Mouse (Mus musculus) neural tube, embryonic 12.5 days (tissue): ENCODE results near the gene Rhd. TPM values are rescaled to one million over a fixed set of nuclear protein-coding genes. Genes with fewer than 3 reads are reported as not detected.

ENCODE experiments used
- ATAC-seq: fragments of 200-750 bp; cut with Nextera tagmentation; 2 replicates; pipeline ENCODE4 v1.8.0; 2017; ENCODE audit warnings: low read depth, mild to moderate bottlenecking, moderate TSS enrichment, moderate library complexity; ENCODE audit not compliant: low FRiP score
- H3K27ac ChIP-seq: fragments of 300-500 bp; sonication (generic); 2 replicates; pipeline ENCODE4 v1.5.1; 2016
- H3K27me3 ChIP-seq: fragments of 300-500 bp; sonication (generic); replicated peaks from 2 replicates; pipeline ENCODE4 v1.6.1; 2016; ENCODE audit warnings: mild to moderate bottlenecking
- H3K36me3 ChIP-seq: fragments of 300-500 bp; sonication (generic); 2 replicates; pipeline ENCODE4 v1.6.1; 2016; ENCODE audit warnings: mild to moderate bottlenecking
- H3K4me1 ChIP-seq: fragments of 300-500 bp; sonication (generic); 2 replicates; pipeline ENCODE4 v1.6.1; 2016
- H3K4me2 ChIP-seq: fragments of 300-500 bp; sonication (generic); replicated peaks from 2 replicates; pipeline ENCODE4 v1.6.1; 2016; ENCODE audit warnings: mild to moderate bottlenecking
- H3K4me3 ChIP-seq: fragments of 300-500 bp; sonication (generic); 2 replicates; pipeline ENCODE4 v1.5.1; 2016
- H3K9ac ChIP-seq: fragments of 300-500 bp; sonication (generic); 2 replicates; pipeline ENCODE4 v1.6.1; 2016; ENCODE audit warnings: mild to moderate bottlenecking
- H3K9me3 ChIP-seq: fragments of 300-500 bp; sonication (generic); 2 replicates; pipeline ENCODE4 v1.6.1; 2016; ENCODE audit warnings: mild to moderate bottlenecking
- whole genome bisulfite sequencing: fragments of 180-500 bp; shearing (Covaris S2); methylation state at CpG from one replicate; pipeline ENCODE4 v1.1.7; 2016; 5-methylcytosine and 5-hydroxymethylcytosine counted together
- polyA plus RNA-seq: library from polyadenylated mRNA; unstranded; fragments of >200 nt; fragmentation: Nextera tagmentation; extraction: Ambion mirVana; gene quantifications from 2 replicates; pipeline ENCODE4 v1.2.1, GENCODE M21; 2016

The Rhd gene
- polyA plus RNA-seq, 1 experiment from 2014 or later: 6.7 TPM

DNA sequence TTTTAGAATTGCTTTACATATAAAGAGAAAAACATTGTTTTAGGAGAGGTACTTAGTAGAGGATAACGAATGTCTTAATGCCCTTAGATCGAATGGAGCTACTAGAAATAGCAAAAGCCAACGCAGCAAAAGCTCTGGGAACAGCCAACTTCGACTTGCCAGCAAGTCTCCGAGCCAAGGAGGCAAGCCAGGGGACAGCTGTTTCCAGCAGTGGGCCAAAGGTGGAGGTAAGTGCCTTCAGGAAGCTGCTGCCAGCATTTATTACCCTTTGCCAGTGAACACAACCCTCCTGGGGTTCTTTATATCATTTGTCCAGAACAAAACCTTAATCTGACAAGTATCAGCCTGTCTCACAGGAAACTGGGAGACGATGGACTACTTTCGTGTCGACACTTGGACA is 60.9 kb downstream of the Rhd start:
- peaks cover 33% of the 10 kb centered on the region for H3K36me3 ChIP-seq
- peak overlapping the region; percentile 40; the same call in 1 of the 2 replicates for H3K9ac ChIP-seq
- ATAC-seq: no peak
- WGBS: 87% methylated on average over 8 of the region's 8 CpGs
- 0 out of 2 replicates have a peak overlapping the region, but pooled peaks have one; percentile 18 for H3K4me3 ChIP-seq
- no peaks in the 10 kb centered on the region for H3K9me3 ChIP-seq
- no peaks in the 10 kb centered on the region for H3K27me3 ChIP-seq
- peaks cover 21% of the 10 kb centered on the region for H3K4me1 ChIP-seq
- peak overlapping the region; percentile 92 for H3K4me2 ChIP-seq
- no peak overlapping the region for H3K27ac ChIP-seq

DNA sequence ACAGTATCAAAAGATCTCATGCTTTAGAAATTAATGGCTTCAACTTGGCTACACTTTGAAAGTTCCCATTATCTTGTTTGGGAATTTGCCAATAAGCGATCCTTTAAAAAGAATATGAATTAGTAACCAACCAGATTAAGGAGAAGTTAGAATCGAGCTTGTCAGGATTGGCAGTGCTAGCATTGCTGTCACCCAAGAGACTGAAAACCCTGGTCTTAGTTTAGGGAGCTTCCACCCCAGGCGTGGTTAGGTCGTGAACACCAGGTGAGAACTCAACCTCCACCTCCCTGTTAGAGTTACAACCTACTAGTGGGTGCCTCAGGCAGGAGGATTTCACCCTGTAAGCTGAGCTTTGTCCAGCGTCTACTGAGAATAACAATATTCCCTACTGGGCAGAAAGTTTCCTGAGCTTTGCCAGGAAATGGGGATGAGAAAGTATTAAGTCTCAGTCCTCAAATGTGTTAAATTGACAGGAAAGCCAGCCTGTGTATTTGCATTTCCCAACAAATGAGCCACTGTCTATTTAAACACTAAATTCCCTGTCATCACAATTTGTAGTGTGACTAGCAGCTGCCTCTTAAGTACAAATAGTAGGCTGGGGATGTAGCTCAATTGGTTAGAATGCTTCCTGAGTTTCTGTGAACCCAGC is 63.6 kb downstream of the Rhd start:
- Histone ChIP-seq H3K27me3 (no peaks in the 10 kb centered on the region), H3K4me2 (no peak overlapping the region), H3K27ac (no peak overlapping the region), H3K36me3 (peaks cover 41% of the 10 kb centered on the region), H3K9ac (no peak overlapping the region), H3K4me3 (no peak overlapping the region), H3K4me1 (peaks cover 27% of the 10 kb centered on the region), H3K9me3 (no peaks in the 10 kb centered on the region)
- ATAC-seq: no peak
- 80% methylated on average over 5 of the region's 5 CpGs for WGBS

DNA sequence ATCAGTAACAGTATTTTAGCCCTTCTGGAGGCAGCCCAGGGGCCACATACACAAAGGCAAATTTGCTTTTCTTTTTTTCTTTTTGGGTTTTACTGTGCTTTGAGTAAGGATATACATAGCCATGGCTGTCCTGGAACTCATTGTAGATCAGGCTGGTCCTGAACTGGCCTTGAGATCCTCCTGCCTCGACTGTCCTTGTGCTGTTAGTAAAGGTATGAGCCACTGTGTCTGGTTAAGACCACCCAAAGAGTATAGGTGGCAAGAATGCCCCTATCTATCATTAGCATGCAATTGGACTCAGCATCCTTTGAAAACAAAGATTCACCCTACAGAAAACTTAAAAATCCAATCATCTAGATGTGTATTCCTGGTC is 64.1 kb downstream of the Rhd start:
- Histone ChIP-seq H3K27me3 (no peaks in the 10 kb centered on the region), H3K4me2 (no peak overlapping the region), H3K9ac (no peak overlapping the region), H3K4me3 (no peak overlapping the region), H3K36me3 (peaks cover 45% of the 10 kb centered on the region), H3K9me3 (no peaks in the 10 kb centered on the region), H3K27ac (no peak overlapping the region), H3K4me1 (peaks cover 27% of the 10 kb centered on the region)
- no peak for ATAC-seq
- 91% methylated on average over 1 of the region's 1 CpGs for WGBS

DNA sequence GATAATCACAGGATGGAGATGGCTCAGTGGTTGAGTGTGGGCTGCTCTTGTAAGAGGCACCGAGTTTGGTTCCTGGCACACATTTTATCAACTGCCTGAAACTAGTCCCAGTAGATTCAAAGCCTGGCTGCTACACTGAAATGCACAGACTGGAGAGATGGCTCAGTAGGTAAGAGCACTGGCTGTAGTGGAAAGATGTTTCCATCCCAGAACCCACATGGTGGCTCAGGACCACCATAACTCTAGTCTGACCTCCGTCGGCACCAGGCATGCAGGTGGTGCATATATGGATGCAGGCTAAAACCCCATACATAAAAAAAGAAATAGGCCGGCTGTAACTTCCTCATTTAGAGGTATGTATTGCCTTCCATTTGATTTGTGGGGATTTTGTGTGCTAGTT is 65.2 kb downstream of the Rhd start:
- Histone ChIP-seq H3K9ac (no peak overlapping the region), H3K36me3 (peaks cover 55% of the 10 kb centered on the region), H3K27me3 (no peaks in the 10 kb centered on the region), H3K4me2 (no peak overlapping the region), H3K27ac (no peak overlapping the region), H3K4me3 (no peak overlapping the region), H3K9me3 (no peaks in the 10 kb centered on the region), H3K4me1 (peaks cover 27% of the 10 kb centered on the region)
- ATAC-seq: no peak
- 85% methylated on average over 4 of the region's 4 CpGs for WGBS

DNA sequence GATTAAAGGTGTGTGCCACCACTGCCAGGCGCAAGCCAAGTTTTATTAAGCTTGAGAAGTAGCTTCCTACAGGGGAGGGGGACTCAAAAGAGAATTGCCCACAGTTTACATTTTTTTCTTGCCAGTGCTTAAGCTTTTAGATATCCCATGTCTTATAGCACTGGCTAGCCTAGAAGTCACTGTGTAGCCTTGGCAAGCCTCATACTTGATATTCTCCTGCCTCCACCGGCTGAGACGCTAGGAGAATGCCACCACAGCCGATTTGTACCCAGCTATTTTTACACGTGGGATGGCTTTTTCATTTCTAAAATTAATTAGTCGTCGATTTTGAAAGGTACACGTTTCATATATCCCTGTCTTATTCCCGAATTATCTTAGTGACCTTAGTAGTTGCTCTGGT is 65.9 kb downstream of the Rhd start:
- no peak for ATAC-seq
- H3K4me1 ChIP-seq: peaks cover 25% of the 10 kb centered on the region
- peak overlapping the region; percentile 22; the same call in 1 of the 2 replicates for H3K9ac ChIP-seq
- H3K4me2 ChIP-seq: peak overlapping the region; percentile 82
- H3K4me3 ChIP-seq: peak overlapping the region; percentile 89
- no peak overlapping the region for H3K27ac ChIP-seq
- 31% methylated on average over 9 of the region's 9 CpGs for WGBS
- H3K36me3 ChIP-seq: peaks cover 60% of the 10 kb centered on the region
- H3K27me3 ChIP-seq: no peaks in the 10 kb centered on the region
- H3K9me3 ChIP-seq: no peaks in the 10 kb centered on the region

DNA sequence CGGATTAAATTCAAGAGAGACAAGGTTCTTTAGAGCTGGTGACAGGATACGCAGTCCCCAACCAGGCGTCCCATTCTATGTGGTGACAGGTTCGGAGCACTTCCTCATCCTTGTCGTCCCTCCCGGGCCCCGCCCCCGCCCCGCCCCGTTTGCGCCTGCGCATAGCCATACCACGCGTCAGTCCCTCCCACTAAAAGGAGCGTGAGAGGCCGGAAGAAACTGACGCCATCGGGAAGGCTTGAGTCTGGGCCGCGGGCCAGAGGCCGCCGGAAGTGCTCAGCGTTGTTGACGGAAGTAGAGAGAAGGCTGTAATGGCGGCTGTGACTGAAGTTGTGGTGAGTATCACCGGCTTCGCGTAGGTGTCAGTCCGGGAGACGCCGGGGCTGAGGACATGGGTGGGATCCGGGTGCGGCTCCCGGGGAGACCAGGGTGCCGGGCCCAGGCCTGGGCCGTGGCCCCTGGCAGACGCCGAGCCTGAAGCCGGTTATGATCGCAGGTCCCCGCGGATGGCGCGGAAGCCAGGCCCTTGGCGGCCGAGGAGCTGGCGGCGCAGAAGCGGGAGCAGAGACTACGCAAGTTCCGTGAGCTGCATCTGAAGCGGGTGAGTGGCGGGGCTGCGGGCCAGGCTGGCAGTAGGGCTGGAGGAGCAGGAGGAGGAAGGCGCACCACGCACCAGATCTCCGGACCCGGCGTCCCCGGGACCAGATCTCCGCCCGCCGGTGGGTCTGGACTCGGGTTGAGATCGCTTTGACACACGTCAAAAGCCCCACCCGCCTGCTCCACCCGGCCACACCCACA is 66.5 kb downstream of the Rhd start, which contains the start of gene Syf2:
Syf2 (plus strand) TSS at position 215 of the 798 bp plus-strand sequence.
- peak within 1 kb of the TSS; percentile 89 for H3K4me3 ChIP-seq
- peaks cover 60% of the 10 kb centered on the region for H3K36me3 ChIP-seq
- under 1% methylated on average over 68 of the region's 68 CpGs for WGBS
- H3K27me3 ChIP-seq: no peaks in the 10 kb centered on the region
- peaks cover 18% of the 10 kb centered on the region for H3K4me1 ChIP-seq
- peak within 1 kb of the TSS; percentile 57 for H3K27ac ChIP-seq
- no peaks in the 10 kb centered on the region for H3K9me3 ChIP-seq
- peak within 1 kb of the TSS; percentile 78 for H3K9ac ChIP-seq
- peak; percentile 98 for ATAC-seq
- peak within 1 kb of the TSS; percentile 82 for H3K4me2 ChIP-seq

DNA sequence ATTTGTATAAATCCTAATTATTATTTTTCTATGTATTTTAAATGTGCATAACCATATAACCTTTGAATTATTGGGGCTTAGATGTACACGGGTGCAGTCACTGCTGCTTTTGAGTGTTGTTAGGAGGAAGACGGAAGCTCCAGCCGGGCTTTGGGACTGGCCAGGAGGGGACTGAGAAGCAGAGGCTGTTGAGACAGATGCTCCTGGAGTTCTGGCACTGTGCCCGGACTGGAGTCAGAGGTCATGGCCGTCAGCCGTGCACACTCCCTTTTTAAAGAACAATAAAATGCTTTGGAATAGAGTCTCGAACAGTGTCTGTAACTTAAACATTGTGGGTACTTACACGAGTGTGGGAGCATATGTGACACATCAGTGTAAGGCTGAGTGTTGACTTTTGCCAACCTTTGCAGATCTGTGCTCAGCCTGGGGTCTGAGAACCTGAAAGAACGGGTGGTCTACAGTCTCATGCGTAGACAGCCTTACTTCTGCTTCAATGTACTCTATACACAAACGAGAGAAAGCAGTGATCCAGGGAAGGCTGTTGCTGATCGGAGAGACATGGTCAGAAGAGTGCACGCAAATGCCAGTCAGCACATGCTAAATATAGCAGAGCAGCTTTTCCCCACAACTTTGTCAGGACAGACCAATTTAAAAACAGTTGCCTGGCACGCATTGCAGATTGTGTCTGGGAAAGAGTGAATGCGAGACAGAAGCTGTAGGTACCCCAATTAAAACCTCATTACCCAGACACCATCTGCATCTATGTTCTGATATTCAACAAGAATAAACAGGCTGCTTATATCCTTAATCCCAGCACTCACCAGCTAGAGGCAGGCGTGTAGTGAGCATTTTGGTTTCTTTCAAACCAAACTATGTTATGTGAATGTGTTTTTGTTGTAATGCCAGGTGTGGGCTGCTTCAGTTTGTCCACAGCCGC is 73.2 kb downstream of the Rhd start:
- Histone ChIP-seq H3K27me3 (no peaks in the 10 kb centered on the region), H3K9ac (no peak overlapping the region), H3K4me2 (no peak overlapping the region), H3K27ac (no peak overlapping the region), H3K4me1 (no peaks in the 10 kb centered on the region), H3K36me3 (peaks cover 51% of the 10 kb centered on the region), H3K9me3 (no peaks in the 10 kb centered on the region), H3K4me3 (no peak overlapping the region)
- ATAC-seq: no peak
- 61% methylated on average over 17 of the region's 17 CpGs for WGBS

DNA sequence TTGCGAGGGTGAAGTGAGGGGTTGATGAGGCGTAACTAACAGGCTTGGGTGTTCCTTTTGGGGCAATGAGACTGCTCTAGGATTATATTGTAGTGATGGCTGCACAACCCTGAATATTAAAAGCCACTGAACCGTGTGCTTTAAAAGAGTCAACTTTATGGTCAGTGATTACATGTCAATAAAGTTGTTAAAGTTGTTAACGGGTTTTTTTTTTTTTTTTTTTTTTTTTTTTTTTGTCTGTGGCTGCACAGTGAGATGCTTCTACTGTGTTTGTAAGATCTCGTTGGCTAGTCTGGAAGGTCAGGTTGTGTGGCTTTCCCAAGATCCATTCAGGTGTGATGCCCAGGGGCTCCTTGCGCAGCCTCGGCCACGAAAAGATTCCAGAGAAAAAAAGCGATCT is 75.6 kb downstream of the Rhd start:
- Histone ChIP-seq H3K27ac (no peak overlapping the region), H3K9ac (no peak overlapping the region), H3K36me3 (peaks cover 29% of the 10 kb centered on the region), H3K27me3 (peaks cover 12% of the 10 kb centered on the region; the same call in 1 of the 2 replicates), H3K9me3 (no peaks in the 10 kb centered on the region), H3K4me1 (no peaks in the 10 kb centered on the region), H3K4me3 (no peak overlapping the region), H3K4me2 (peak overlapping the region; percentile 39)
- WGBS: 34% methylated on average over 9 of the region's 9 CpGs
- no peak for ATAC-seq

DNA sequence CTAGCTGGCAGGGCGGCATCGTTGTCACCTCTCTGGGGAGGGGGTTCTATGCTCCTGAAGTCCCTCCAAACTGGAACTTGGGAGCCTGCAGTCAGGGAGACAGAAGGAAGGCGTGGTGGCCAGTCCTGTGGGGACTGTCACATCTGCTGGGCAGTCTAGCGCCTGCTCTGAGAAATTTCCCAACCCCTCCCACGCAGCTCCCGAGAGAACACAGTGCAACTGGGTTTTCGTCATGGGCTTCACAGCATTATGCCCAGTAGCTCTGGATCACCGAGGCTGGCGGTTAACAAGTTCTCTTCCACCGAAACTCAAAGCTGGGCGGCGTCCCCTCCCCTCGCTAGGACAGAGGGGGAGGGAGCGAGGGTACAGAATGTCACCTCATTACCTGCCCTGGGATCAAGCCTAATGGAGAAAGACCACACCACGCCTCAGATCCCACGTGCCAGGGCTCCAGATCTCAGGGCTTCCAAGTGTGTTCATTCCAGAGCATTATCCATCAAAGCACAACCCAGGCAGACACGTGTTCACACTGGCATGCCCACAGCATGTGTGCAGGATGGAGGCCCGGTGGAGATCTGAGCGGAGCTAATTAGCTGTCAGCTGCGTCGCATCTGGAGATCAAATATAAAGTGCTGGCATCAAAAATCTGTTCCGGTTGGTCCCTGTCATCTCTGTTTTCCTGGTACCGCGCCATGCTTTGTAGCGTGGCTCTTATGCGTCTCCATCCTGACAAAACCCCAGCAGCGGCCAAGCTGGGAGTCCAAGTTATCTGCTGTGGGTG is 79.6 kb downstream of the Rhd start:
- peaks cover 18% of the 10 kb centered on the region; the same call in 1 of the 2 replicates for H3K27me3 ChIP-seq
- WGBS: 55% methylated on average over 27 of the region's 27 CpGs
- H3K9me3 ChIP-seq: no peaks in the 10 kb centered on the region
- no peak overlapping the region for H3K9ac ChIP-seq
- no peak overlapping the region for H3K4me2 ChIP-seq
- ATAC-seq: no peak
- H3K36me3 ChIP-seq: no peaks in the 10 kb centered on the region
- no peak overlapping the region for H3K27ac ChIP-seq
- no peak overlapping the region for H3K4me3 ChIP-seq
- no peaks in the 10 kb centered on the region for H3K4me1 ChIP-seq
